Mouse (Mus musculus): ENCODE data around the gene Lef1. TPM values are rescaled to one million over a fixed set of nuclear protein-coding genes. Genes with fewer than 3 reads are reported as not detected.

Gene Lef1
- polyA plus RNA-seq, 2 experiments from 2014 or later: 175 to 182 TPM

DNA sequence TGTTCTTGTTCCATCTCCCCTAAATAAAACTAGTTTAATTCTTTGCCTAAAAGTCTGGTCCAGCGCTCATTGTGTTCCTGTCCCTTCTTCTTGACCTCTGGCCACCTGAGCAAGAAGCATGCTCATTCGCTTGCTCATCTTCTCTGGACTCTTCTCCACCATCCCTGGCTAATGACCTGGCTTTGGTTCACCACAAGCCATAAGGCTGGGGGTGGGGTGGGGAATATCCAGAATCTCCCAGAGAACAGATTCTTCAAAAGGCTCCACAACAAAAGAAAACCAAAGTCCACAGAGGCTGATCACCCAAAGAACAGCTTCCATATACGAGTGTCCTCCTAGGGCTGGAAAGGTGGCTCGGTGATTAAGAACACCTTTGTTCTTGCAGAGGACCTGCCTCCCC, 144.7 kb downstream of the Lef1 start:
- no peak for ATAC-seq

GRCm38 (mm10) chr3:131255399-131255981, 145.2 kb downstream of the Lef1 start:
- ATAC-seq: no peak

DNA sequence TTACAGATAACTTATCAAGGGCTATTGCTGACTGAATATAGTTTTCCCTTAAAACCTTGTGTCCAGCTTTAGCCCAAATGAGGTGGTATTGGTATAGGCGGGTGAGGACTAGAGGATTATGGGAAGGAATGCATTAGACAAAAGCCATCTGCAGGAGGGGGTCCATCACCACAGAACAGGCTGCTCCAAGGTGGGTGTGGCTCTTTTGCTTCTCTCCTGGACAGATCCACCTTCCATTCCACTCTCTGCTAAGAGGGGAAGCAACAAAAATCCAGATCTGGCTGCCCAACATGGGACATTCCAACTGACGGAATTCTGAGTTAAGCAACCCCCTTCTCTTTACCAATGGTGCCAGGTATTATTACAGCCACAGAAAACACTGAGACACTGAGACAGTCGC, 148.7 kb downstream of the Lef1 start:
- ATAC-seq: no peak

DNA sequence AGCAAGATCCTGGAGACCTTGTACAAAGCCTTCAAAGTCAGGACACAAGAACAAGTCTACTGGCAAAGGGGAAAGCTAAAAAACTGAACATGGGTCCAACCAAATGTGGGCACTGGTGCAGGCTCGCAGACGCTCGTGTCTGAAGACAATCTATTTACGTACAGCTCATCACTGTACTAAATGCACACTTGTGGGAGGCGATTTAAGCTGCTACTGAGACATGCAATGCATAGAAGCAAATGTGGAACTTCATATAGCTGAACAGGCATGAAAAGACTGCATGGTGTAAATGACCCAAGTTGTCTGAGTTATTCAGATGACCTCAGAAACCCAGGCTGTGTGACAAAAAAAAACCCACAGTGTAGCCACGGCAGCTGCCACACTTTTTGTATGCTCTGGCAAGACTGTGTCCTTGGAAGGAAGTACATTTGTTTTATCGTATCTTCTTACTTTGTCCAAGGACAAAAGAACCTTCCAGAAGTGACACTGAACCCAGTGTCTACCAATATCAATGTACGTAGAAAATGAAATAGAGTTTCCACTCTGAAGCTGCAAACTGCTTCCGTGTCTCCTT, 149.2 kb downstream of the Lef1 start:
- ATAC-seq: no peak

- ATAC-seq: no peak
Measured at GRCm38 (mm10) chr3:131260418-131260817, 150.1 kb downstream of the Lef1 start.

GRCm38 (mm10) chr3:131263766-131264486, 153.7 kb downstream of the Lef1 start:
- ATAC-seq: no peak

GRCm38 (mm10) chr3:131265516-131265915, 155.2 kb downstream of the Lef1 start:
- no peak for ATAC-seq

- ATAC-seq: no peak
Measured at GRCm38 (mm10) chr3:131266366-131267050, 156.2 kb downstream of the Lef1 start.

GRCm38 (mm10) chr3:131270381-131270780, 160.1 kb downstream of the Lef1 start:
- no peak for ATAC-seq

DNA sequence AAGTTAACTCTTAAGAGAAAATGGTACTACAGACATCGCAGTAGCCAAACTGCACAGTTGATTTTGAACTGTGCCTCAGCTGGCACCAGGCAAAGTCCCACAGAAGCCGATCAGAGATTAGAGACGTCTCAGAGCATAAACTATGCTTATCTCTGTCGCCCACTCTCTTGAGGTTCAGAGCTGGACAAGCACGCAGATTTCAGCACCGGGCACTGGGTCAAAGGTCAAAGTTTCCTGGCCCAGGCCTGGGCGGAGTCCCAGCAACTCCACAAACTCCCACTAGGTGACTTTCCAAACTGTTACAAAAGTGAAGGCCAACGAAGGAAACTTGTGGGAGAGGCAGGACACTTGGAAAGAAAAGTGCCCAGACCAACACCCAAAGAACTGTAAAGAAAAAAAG, 160.9 kb downstream of the Lef1 start:
- ATAC-seq: peak; percentile 17

DNA sequence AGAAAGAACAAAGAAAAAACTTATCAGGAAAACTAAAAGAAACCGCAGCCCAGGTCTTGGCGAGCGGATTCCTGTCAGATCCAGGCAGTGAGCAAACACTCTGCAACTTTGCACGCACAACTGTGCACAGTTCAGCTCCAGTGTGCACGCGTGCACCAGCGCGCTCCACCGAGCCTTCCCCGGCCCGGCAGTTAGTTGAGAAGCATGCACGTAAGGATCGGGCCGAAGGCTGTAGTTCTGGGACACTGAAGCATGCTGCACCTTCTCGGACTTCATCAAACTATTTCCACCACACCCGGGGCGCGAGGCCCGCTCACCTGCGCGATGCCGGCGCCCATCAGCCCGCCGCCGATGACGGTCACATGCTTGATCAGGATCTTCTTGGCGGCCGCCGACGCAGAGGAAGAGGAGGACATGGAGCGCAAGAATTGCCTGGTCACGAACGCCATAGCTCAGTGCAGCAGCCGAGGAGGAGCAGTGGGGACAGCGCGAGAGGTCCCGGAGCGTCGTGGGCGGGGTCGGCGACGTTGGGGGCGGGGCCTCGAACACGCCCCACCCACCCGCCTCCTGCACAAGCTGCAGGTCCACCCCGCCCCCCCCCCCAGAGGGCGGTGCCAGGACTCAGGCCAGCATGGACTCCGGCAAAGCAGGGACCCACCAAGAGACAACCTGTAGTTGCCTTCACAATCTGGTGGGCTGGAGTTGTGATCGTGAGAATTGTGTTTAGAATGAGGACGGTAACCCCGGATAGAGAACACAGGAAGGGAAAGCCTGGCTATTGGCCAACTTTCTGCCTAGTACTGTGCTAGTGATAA, 161.5 kb downstream of the Lef1 start, which contains the start of gene Hadh:
TSS of gene Hadh (minus strand) at position 543 of the 815 bp plus-strand sequence.
- ATAC-seq: peak; percentile 79

DNA sequence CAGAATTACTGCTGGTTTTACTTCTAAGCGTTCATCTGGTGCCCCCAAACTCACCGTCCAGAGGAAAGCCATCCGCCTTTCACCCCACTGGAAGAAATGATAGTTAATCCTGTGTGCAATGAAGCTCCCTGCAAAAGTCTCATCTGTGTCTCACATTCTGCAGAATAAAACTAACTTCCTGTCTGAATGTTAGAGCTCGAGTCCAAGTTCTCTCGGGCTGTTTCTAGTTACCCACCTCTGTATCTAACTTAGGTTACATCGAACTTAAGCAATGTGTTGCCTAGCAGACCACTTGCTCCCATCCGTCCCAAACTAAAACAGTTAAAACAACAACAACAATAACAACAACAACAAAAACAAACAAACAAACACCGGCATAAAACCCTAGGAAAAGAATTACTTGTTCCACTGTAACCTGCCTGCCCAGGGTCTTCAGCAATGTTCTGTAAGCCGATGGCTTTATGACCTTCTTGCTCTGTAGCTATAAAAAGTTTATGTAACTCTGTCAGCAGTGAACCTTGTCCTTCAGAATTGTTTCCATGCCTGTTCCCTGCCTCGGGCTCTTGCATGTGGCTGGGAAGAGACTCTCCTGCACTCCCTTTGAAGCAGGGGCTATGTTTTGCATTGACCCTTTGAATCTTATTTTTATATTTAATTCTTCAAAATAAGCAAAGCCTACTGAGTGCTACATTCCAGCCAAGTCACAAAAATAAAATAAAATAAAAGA, 162.3 kb downstream of the Lef1 start:
- ATAC-seq: peak; percentile 50

Other genes with a start within 250 kb of the Lef1 start
- gene Hadh, start 161.6 kb downstream of the Lef1 start, polyA plus RNA-seq (2017; shearing (Covaris generic)): 10 to 100 TPM; 74.7 to 79.3 TPM
- gene Cyp2u1, start 192.8 kb downstream of the Lef1 start, polyA plus RNA-seq (2017; shearing (Covaris generic)): 1 to 10 TPM in 1 of 2 experiments, under 1 TPM in 1; 0.98 to 1.0 TPM

Measured in activated CD4-positive, CD25-positive, alpha-beta regulatory T cell, adult 4 months (primary cell).